Mouse (Mus musculus) small intestine, adult 2 months (tissue): ENCODE measurements around the gene Sf3b6. TPM values are rescaled to one million over a fixed set of nuclear protein-coding genes. Genes with fewer than 3 reads are reported as not detected.

Experiments used
- H3K27ac ChIP-seq: fragments of 200-500 bp; 2 replicates; pipeline ENCODE4 v1.5.1; 2012; ENCODE audit warnings: low read depth, low read length, control low read depth, inconsistent platforms; ENCODE audit not compliant: insufficient read depth
- H3K27me3 ChIP-seq: fragments of 200-500 bp; 2 replicates; pipeline ENCODE4 v1.6.1; 2012; ENCODE audit warnings: mild to moderate bottlenecking, moderate library complexity, low read length, inconsistent platforms; ENCODE audit not compliant: control insufficient read depth, insufficient read depth
- H3K36me3 ChIP-seq: fragments of 200-500 bp; 2 replicates; pipeline ENCODE4 v1.6.1; 2012; ENCODE audit warnings: mild to moderate bottlenecking, low read length, control low read depth, inconsistent platforms; ENCODE audit not compliant: control insufficient read depth, insufficient read depth
- H3K4me1 ChIP-seq: fragments of 200-500 bp; 2 replicates; pipeline ENCODE4 v1.6.1; 2012; ENCODE audit warnings: low read length, inconsistent platforms, mixed read lengths; ENCODE audit not compliant: control insufficient read depth, insufficient read depth, insufficient read length
- H3K4me3 ChIP-seq: fragments of 200-500 bp; 2 replicates; pipeline ENCODE4 v1.5.1; 2012; ENCODE audit warnings: low read depth, mild to moderate bottlenecking, control low read depth, inconsistent platforms, low read length, moderate library complexity
- CTCF ChIP-seq: fragments of 200-500 bp; IDR thresholded peaks from 2 replicates; pipeline ENCODE4 v1.5.1; 2012; ENCODE audit warnings: low read depth, mild to moderate bottlenecking, control low read depth, inconsistent platforms, low read length, moderate library complexity, mixed read lengths; ENCODE audit not compliant: insufficient replicate concordance, insufficient read length; ENCODE audit errors: extremely low read depth
- POLR2A ChIP-seq: fragments of 200-500 bp; IDR thresholded peaks from 2 replicates; pipeline ENCODE4 v1.6.1; 2012; ENCODE audit warnings: low read depth, mild to moderate bottlenecking, control low read depth, inconsistent platforms, low read length, moderate library complexity
- WGBS: fragments of 180-500 bp; shearing (Covaris S2); methylation state at CpG from one replicate; pipeline ENCODE4 v1.1.7; 2018; 5-methylcytosine and 5-hydroxymethylcytosine counted together
- polyA plus RNA-seq: library from polyadenylated mRNA; depleted of rRNA; stranded (reverse); fragments of >200 nt; gene quantifications from 2 replicates; pipeline ENCODE4 v1.2.3, GENCODE M21; 2012

The Sf3b6 gene
- polyA plus RNA-seq, 1 experiment = 36.9 TPM

GRCm38 (mm10) chr12:4841392-4841887, 24.1 kb downstream of the Sf3b6 start, which contains the start of gene Fkbp1b:
TSS of gene Fkbp1b (minus strand) at chr12:4841591.
- WGBS = 1% methylated on average over 37 of the region's 37 CpGs
- no peaks in the 10 kb centered on the region for H3K36me3 ChIP-seq
- no peak for TF ChIP-seq CTCF
- TF ChIP-seq POLR2A = no peak
- H3K27me3 ChIP-seq = no peaks in the 10 kb centered on the region; the same call in 1 of the 2 replicates
- peak within 1 kb of the TSS; percentile 65 for H3K4me3 ChIP-seq
- peaks cover 11% of the 10 kb centered on the region for H3K4me1 ChIP-seq
- no peak within 1 kb of the TSS for H3K27ac ChIP-seq

GRCm38 (mm10) chr12:4842456-4842855, 25.1 kb downstream of the Sf3b6 start:
- H3K36me3 ChIP-seq = no peaks in the 10 kb centered on the region
- TF ChIP-seq CTCF (no peak), POLR2A (no peak)

GRCm38 (mm10) chr12:4842890-4843597, 25.7 kb downstream of the Sf3b6 start, which contains the start of gene Wdcp:
TSS of gene Wdcp (plus strand) at chr12:4843303.
- Histone ChIP-seq H3K4me3 (peak within 1 kb of the TSS; percentile 97), H3K27ac (peak within 1 kb of the TSS; percentile 52; the same call in 1 of the 2 replicates), H3K4me1 (peaks cover 6% of the 10 kb centered on the region), H3K27me3 (no peaks in the 10 kb centered on the region; the same call in 1 of the 2 replicates), H3K36me3 (no peaks in the 10 kb centered on the region)
- WGBS = under 1% methylated on average over 30 of the region's 30 CpGs
- TF ChIP-seq CTCF = no peak
- peak; percentile 41; the same call in 1 of the 2 replicates for TF ChIP-seq POLR2A

More at GRCm38 (mm10) chr12:4842456-4842855, 25.1 kb downstream of the Sf3b6 start:
- WGBS = 91% methylated on average over 8 of the region's 8 CpGs
- Histone ChIP-seq H3K27me3 (no peaks in the 10 kb centered on the region; the same call in 1 of the 2 replicates), H3K27ac (no peak overlapping the region), H3K4me3 (no peak overlapping the region), H3K4me1 (peaks cover 6% of the 10 kb centered on the region)

GRCm38 (mm10) chr12:4843741-4844140, 26.4 kb downstream of the Sf3b6 start:
- Histone ChIP-seq H3K4me1 (peaks cover 6% of the 10 kb centered on the region), H3K4me3 (peak overlapping the region; percentile 49), H3K27ac (no peak overlapping the region), H3K27me3 (no peaks in the 10 kb centered on the region; the same call in 1 of the 2 replicates), H3K36me3 (no peaks in the 10 kb centered on the region)
- TF ChIP-seq CTCF (no peak), POLR2A (no peak)
- WGBS = under 1% methylated on average over 12 of the region's 12 CpGs

GRCm38 (mm10) chr12:4856160-4856559, 38.8 kb downstream of the Sf3b6 start:
- Histone ChIP-seq H3K27ac (no peak overlapping the region), H3K4me3 (no peak overlapping the region), H3K36me3 (no peaks in the 10 kb centered on the region), H3K4me1 (no peaks in the 10 kb centered on the region), H3K27me3 (no peaks in the 10 kb centered on the region)
- WGBS = 96% methylated on average over 5 of the region's 5 CpGs
- no peak for TF ChIP-seq POLR2A
- peak; percentile 38; the same call in 1 of the 2 replicates for TF ChIP-seq CTCF

- Histone ChIP-seq H3K36me3 (no peaks in the 10 kb centered on the region), H3K4me3 (no peak overlapping the region), H3K27ac (no peak overlapping the region), H3K4me1 (no peaks in the 10 kb centered on the region), H3K27me3 (no peaks in the 10 kb centered on the region)
- TF ChIP-seq POLR2A = no peak
- no peak for TF ChIP-seq CTCF
- WGBS = 80% methylated on average over 2 of the region's 2 CpGs
Measured at GRCm38 (mm10) chr12:4856834-4857233, 39.5 kb downstream of the Sf3b6 start.

GRCm38 (mm10) chr12:4859241-4859914, 42.0 kb downstream of the Sf3b6 start:
- Histone ChIP-seq H3K4me3 (no peak overlapping the region), H3K27me3 (no peaks in the 10 kb centered on the region), H3K27ac (no peak overlapping the region), H3K36me3 (no peaks in the 10 kb centered on the region), H3K4me1 (no peaks in the 10 kb centered on the region)
- 65% methylated on average over 11 of the region's 11 CpGs for WGBS
- no peak for TF ChIP-seq POLR2A
- no peak for TF ChIP-seq CTCF
